Mouse (Mus musculus) embryonic fibroblast, embryonic 13.5 days (primary cell): ENCODE measurements at regions not wholly inside any gene's neighbourhood (a gene's known extent, or its start where the extent isn't known, plus 50 kb on each side); places are given as distances from the start of the nearest gene placed in this dataset.

Experiments used
- CTCF ChIP-seq: IDR thresholded peaks from 2 replicates; pipeline ENCODE4 v1.5.1; 2011; ENCODE audit warnings: mild to moderate bottlenecking, control low read depth, low read length, moderate library complexity, borderline replicate concordance; ENCODE audit not compliant: insufficient read depth
- POLR2A ChIP-seq: IDR thresholded peaks from 2 replicates; pipeline ENCODE4 v1.6.1; 2011; ENCODE audit warnings: low read depth, mild to moderate bottlenecking, control low read depth, low read length, moderate library complexity

DNA sequence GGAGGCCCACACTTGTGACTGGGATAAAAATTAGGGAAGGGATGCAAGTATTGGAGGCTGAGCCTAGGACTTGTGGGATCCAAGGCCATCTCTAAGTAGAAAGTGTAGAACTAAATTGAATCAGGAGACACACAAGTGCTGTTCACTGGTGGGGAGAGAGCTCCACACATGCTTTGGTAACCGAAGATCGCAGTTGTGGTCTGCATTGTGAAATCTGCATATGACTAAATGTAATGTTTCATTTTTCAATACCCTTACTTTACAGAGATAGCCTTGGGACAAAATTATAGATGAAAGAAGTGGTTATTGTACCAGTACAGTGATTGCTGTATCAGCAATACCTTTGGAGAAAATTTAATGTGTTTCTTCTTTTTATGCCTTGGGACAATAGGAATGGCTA lies 85.6 kb upstream of the Ghr start:
- no peak for TF ChIP-seq POLR2A
- TF ChIP-seq CTCF: no peak
